Mouse (Mus musculus) testis, adult 2 months (tissue): ENCODE measurements at regions not wholly inside any gene's neighbourhood (a gene's known extent, or its start where the extent isn't known, plus 50 kb on each side); places are given as distances from the start of the nearest gene placed in this dataset.

ENCODE experiments used
- CTCF ChIP-seq: fragments of 200-500 bp; IDR thresholded peaks from 2 replicates; pipeline ENCODE4 v1.5.1; 2012; ENCODE audit warnings: low read depth, mild to moderate bottlenecking, inconsistent platforms, low read length, moderate library complexity; ENCODE audit not compliant: control insufficient read depth, insufficient read depth, insufficient replicate concordance
- POLR2A ChIP-seq: fragments of 200-500 bp; IDR thresholded peaks from 2 replicates; pipeline ENCODE4 v1.6.1; 2012; ENCODE audit warnings: low read depth, mild to moderate bottlenecking, inconsistent platforms, low read length, moderate library complexity; ENCODE audit not compliant: control insufficient read depth

DNA sequence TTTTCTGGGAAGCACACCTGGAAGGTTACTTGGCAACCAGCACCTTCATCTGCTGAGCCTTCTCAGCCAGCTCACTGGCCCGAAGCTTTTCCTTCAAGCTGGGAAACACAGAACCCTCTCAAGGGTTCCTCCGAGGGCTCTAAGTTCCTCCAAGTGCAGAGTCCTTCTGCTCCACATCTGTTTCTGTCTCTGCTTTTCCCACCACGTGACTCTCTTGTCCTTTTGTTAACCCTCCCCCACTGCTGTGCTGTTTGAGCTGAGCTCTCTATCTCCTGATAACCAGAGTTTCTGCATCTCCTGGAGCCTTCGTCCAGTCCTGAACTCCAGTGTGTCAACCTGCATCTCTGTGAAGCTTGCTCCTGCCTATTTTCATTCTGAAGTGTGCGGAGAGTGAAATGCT, 183.5 kb upstream of the Fbxo11 start:
- no peak for TF ChIP-seq CTCF
- no peak for TF ChIP-seq POLR2A
